Mouse (Mus musculus): ENCODE measurements around the gene Rasgef1c.

Rasgef1c gene

DNA sequence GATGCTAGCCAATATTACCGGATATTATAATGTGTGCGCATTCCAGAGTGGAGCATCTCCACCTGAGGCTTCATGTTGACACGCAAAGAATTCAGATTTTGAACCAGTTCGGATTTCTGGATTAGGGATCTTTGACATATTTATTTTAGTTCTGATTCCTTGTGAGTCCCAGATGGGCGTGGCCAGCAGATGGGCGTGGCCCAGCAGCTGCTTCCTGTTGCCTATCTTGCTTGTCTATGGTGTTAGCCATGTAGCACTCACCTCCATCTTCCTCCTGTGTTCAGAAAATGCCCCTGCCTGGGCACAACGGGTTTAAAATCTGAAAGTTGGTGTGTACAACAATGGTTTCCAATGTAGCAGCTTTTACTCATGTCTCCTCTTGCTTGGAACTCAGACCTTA, 24.5 kb downstream of the Rasgef1c start:
- peak; percentile 11 for DNase-seq (ENCODE audit: low spot score)

DNA sequence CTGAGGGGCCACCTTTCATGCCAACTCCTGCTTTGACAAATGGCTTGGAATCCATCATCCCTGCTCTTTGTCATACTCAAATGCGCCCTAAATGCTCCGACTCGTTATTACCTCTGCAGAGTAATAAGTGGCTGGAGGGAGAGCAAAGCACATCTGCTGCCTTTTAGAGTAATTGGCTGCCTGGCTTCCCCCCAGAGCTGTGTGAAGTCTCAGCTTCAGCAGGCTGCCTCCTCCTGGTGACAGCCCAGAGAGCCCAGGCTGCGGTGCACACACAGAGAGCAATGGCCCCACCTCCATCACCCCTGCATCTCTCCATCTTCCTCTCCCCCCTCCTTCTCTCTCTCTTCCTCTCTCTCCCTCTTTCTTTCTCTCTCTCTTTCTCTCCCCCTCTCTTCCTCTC, 25.5 kb downstream of the Rasgef1c start:
- no peak for DNase-seq (ENCODE audit: low spot score)

DNA sequence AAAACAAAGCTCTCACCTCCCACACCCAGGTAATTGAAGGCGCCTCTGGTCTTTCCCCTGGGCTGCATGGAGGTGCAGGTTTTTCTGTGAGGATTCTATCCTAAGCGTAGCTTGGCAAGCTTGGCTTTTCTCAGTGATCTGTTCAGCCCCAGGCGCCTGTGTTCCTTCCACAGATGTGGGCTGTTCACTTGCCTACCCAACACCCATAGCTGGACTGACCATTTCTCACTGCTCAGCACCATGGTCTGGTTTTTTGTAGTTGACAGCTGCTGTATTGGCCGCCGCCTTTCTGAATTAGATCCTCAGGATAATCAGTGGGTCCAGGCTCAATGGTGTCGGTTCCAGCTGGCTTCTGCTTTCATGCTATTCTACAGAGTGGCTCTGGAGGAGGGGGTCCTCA, 26.0 kb downstream of the Rasgef1c start:
- DNase-seq (ENCODE audit: low spot score) = no peak

DNA sequence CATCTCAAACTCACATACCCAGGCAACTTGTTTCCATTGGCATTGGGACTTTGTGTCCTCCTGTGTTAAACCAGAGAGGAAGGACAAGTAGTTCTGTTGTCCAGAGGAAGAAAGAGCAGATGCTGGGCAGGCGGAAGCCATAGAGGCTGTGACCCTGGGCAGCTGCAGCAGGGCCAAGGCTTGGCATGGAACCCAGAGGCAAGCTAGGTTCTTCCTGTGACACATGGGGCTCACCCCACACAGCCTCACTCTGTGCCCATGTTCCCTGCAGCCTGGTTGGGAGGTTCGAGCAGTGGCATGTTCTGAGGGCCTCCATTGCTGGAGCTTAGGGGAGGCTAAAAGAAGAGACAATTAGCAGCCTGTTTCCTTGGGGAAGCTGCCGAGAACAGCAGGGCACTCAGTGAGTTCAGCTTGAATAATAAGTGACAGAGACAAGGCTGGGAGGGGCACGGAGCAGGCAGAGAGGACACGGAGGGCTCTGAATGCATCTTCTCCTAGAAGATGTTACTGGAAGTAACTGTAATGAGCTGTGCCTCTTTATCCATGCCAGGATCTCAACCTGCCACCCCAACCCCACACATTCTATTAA, 29.5 kb downstream of the Rasgef1c start:
- DNase-seq (ENCODE audit: low spot score) = no peak

DNA sequence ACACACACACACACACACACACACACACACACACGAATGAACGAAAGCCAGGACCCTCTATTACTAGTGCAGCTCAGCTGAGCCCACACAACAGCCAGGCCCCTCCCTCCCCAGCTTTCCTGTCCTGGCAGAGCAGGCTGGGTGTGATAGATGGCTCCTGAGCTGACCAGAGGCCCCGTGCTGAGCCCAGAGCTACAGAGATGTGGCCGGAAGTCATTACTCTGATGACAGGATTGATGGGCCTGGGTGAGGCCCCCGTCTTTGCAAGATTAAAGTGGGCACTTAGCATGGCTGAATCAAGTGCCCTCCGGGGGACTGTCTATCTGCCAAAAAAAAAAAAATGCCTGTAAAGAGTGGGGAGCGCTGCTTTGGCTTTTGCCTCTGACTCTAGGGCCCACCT, 30.2 kb downstream of the Rasgef1c start:
- no peak for DNase-seq (ENCODE audit: low spot score)

DNA sequence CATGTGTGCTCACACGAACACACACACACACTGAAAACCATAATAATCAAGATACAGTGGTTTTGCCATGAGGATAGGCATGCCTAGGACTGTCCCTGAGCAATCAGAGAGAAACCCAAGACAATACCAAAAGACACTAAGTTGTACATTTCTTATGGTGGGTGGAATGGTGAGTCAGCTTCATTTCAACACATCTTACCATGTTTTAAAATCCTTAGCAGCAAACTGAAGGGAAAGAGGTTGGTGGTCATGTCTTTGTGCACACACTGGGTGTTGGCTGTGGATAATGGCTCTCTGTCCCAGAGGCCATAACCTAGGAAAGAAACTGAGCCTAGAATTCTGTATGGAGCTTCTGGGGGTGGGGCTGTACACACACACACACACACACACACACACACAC, 32.2 kb downstream of the Rasgef1c start:
- DNase-seq (ENCODE audit: low spot score) = no peak

DNA sequence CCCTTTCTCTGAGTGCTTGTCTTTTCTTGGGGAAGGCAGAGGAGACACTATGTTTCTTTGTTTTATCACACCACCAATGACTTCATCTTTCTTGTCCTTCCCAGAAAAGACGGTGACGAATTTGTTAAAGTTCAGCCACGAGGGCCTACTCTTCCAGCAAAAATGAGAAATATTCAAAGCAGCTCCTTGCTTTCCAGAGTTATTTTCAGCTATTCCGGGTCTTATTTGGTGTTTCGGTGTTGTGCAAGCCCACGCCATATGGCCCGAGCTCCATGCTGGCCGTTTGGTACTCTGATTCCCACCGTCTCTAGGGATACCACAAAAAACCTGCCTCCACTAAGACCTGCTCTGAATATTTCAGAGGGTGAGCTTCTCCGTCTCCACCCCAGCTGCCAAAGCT, 32.7 kb downstream of the Rasgef1c start:
- DNase-seq (ENCODE audit: low spot score) = no peak

DNA sequence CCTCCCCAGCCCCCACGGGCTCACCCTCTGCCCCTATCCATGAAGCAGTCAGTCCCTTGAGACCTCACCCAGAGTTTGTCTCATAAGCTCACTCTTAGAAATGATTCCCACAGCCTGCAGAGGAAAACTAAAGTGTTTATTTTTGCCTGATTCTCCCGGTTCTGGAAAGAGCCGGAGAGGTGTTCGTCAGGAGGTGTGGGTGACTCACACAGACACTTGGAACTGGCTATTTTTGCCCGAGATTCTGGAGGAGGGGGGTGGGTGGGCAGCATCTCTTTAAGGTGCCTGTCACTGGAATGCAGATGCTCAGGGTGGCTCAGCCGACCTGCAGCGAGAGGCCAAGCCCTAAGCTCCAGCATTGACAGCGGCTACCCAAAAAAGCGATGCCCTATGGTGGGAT, 34.8 kb downstream of the Rasgef1c start:
- no peak for DNase-seq (ENCODE audit: low spot score)

DNA sequence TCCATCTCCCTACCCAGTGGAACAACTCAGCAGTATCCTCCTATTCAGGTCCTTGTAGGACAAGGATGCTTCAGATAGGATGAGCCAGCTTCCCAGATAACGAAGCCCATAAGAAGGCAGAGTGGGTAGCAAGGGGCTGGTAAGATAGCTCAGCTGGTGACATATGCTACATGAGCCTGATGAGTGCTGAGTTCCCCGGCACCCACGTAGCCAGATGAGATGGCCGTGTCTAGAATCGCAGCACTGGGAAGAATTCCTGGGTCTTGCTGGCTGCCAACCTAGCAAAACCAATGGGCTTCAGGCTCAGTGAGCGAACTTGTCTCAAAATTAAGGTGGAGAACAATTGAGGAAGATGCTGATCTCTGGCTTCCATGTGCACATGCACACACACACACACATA, 36.1 kb downstream of the Rasgef1c start:
- no peak for DNase-seq (ENCODE audit: low spot score)

DNA sequence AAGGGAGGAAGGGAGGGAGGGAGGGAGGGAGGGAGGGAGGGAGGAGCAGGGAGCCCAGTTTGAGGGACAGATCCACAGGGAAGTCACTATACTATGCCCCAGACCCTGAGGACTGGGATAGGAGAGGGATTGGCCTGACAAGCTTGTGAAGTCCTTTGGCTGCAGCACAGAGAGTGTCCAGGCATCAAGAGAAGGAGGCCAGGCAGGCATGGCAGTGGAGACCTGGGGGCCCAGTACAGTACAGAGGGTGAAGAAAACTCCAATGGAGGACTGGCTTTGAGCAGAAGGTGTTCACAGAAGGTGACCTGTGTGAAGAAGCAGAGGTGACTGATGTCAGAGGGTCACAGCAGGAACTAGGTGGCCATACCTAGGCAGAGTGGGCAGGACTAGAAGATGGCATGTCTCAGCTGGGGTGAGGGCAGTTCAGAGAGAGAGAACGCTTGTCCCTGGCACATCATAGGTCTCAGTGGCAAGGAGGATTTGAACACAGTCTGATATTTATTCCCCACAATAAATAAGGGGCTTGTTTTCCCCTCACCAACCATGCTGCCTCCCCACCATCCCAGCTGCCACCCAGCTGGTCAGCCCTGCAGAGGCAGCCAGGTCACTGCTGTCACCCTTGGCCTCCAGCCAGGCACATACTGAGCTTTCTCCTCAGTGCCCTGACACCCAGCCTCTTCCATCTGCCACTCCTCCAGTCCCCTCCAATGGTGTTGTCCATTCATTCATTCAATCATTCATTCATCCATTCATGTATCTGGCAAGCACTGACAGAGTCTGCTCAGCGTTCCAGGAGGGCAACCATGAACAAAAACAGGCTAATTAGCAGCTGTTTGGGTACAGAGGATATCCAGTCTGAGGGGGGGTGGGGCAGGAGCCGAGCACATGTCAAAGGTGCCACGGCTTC, 36.9 kb downstream of the Rasgef1c start:
- no peak for DNase-seq (ENCODE audit: low spot score)

DNA sequence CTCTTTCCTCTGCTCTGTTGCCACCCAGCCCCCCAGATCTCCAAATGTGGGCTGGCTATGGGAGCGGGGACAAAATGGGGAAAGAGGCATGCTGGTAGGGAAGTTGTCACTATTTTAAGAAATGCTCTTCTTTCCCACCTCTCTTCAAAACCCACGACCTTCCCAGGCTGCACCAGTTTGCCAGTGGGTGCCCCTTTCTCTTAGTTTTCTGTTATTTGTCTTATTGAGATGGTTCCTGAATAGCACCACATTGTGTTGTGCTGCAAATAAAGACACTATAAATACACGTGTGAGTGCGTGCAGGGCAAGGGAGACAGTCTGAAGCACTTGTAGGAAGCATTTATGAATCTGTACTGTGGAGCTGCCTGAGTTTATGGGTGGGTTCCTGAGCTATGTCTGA, 41.2 kb downstream of the Rasgef1c start:
- no peak for DNase-seq (ENCODE audit: low spot score)

DNA sequence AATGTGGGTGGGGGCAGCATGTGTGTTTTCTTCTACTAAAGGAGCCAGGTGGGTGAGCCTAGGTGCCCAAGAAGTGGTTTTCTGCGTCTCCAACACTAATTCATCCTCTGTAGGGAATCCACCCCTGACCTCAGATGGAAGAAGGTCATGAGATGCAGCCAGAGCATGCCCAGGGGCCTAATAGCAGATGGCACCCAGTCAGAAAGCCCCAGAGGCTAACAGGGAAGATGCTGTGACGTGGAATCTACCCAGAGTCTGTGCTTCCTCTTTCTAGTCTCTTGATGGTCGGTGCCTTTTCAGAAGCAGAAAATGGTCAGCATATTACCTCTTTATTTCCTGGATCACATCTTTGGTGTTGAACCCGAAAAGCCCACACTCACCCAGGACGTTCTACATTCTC, 42.3 kb downstream of the Rasgef1c start:
- DNase-seq (ENCODE audit: low spot score) = no peak

DNA sequence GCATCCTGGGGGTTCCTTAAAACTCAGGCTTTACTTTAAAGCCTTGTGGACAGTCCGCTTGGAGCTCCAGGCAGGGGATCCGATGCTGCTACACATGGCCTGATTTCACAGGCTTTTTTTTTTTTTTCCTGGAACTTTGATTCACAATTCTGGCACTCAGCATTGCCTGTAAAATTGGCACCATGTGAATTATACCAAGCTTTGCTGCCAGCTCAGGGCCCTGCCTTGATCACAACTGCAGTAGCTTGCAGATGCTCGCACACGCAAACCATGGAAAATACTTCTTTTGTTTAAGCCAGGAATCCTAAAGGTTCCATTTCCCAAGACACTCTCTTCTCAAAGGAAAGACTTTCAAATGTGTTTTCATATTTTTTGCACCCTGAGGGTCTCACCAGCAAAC, 44.1 kb downstream of the Rasgef1c start:
- DNase-seq (ENCODE audit: low spot score) = no peak

DNA sequence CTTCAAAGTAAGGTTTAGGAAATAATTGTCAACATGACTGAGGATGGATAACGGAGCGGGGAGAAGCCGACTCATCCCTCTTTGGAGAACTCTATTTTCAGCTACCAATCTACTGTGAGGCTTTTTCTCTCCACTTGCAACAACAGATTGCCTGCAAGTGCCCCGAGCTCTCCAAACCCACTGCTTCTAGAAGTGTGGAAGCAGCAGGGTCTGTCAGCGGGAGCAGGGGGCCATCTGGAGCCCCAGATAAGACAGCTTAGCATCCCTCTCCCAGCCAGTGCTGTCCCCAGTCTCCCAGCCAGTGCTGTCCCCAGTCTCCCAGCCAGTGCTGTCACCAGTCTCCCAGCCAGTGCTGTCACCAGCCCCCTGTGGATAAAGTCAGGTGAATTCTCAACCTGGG, 48.2 kb downstream of the Rasgef1c start:
- no peak for DNase-seq (ENCODE audit: low spot score)

DNA sequence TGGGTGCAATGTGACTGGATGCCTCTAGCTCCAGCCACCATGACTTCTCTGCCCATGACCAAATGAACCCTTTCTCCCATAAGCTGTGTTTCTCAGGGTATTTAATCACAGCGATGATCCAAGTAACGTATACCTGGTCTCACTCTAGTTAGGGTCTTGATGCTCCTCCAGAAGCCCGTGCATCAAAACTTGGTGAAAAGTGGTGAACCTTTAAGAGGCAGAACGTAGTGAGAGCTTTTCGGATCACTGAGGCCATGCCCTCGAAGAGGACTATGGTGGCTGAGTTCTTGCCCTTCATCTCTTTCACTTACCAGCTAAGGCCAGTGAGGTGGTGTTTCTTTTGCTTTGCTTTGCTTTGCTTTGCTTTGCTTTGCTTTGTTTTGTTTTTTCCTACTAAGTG, 52.0 kb downstream of the Rasgef1c start:
- DNase-seq (ENCODE audit: low spot score) = no peak

DNA sequence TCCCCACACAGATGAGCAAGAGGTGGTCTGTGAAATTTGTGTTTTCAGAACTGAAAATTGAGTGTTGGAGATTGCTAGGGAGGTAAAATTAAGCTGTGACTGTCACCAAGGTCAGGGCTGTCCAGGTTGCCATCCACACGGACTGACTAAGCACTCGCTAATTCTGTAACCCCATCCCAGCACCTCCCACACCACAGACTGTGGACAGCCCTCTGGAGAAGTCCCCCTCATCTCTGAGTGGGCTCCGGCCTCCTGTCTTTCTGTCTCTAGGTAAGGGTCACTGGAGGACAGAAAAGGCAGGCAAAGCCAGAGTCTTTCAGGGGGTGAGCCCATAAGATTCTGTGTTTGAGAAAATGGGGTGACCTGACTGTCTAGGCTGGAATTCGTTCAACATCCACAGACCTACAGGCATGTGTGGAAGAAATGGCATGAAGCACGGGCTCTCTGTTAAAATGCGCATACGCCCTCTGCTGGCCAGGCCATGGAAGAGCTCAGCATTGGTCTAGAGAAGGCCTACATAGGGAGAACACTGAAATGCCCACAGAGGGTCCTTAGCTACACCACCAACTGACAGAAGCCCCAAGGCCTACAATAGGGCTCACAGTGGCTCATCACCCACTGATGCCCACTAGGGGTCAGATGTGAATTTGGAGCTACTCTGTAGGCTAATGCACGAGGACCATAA, 54.1 kb downstream of the Rasgef1c start:
- peak; percentile 48 for DNase-seq (ENCODE audit: low spot score)

DNA sequence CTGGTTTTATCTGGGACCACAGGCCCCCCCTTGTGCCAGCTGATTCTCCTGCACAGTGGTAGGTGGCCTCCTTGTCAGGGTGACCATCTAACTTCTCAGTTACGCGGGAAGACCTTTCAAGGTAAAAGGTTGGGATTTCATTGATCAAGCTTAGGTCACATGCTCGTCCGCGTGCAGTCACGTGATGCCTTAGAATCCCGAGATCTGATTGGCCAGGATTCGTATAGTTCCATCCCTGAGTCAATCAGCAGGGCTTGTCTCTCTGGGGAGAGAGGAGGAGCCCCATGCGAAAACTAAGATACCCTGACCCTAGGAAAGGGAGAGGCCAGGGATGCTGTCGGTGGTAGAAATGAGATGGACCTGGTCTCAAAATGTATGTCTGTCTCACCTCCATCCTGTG, 56.4 kb downstream of the Rasgef1c start:
- no peak for DNase-seq (ENCODE audit: low spot score)

DNA sequence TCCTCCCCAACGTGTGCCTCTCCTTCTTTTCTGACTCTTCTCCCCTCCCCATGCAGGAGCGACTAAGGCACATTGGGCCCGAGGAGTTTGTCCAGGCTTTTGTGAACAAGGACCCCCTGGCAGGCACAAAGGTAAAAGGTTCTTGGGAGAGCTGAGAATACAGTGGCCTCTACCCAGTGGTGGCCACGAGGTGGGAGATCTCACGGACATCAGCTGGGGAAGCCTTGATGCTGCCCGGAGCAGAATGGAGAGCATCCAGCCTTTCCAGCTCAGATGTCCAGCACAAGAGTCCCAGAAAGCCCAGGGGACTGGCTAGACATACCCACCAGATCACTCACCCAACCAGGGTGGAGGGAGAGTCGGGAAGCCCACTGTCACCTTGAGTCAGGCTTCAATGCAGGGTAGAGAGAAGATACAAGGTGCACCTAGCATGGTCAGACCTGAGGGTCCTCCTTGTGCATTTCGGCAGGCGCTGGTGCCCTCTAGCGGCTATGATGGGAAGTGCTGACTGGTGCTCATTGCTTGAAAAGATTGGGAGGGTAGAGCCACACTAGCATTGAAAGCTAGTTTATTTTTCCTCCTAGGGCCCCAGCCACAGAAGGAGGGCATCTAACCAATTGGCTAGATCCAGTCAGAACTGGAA, 59.6 kb downstream of the Rasgef1c start:
- peak; percentile 66 for DNase-seq (ENCODE audit: low spot score)

DNA sequence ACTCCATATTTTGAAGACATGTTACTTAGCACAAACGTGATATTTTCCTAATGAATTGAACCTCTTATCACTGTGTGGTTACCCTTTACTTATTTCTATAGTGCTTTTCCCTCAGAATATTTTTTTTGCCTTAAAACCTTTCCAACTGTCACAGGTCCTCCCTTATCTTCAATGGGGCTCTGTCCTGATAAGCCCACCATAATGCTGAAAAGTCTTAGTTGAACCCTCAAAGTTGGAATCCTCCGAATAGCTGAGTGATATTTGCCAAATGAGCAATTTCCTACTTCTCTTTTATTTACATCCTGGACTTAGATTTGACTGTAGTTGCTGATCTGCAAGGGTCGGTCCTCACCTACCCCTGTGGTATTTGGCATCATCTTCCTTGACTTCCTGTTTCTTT, 63.7 kb downstream of the Rasgef1c start:
- no peak for DNase-seq (ENCODE audit: low spot score)

DNA sequence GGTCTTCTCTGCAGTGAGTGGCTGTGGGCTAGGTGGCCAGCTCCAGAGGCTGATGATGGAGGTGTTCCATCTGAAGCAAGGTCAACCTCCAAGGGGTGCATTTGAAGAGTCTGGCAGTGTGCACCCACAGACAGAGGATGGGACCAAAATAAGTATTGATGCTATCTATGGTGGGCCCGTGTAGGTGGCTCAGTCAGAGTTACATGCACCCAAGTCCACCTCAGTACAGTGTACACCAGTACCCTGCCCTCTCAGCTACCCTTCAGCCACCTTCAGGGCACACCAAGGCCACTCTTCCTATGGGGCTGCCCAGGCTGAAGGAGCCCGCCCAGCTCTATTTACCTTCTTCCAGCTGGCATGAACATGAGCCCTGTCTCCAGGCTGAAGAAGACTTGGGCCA, 68.1 kb downstream of the Rasgef1c start:
- no peak for DNase-seq (ENCODE audit: low spot score)

DNA sequence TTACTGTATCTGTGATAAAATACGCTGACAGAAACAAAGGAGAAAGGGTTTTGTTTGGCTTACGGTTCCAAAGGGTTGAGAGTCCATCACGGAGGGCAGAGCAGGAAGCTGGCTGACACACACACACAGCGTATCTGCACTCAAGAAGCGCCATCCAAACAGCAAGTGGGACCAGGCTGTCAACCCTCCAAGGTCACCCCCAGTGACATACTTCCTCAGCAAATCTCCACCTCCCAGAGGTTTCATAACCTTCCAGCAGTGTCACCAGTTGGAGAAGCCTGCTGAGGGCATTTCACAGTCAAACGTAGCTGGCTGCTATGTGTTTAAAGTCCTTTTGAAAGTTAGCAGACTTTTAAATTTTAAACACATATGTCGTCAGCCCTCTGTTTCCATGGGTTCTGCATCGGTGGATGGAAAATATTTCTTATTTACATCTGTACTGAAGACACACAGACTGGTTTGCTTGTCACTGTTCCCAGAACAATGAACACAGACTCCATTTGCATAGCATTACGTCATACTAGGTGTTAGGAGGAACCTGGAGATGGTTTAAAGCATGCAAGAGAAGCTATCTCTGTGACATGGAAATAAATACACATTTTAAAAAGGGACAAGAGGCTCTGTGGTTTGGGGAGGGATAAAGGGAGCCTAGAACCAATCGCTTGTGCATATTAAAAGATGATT, 72.2 kb downstream of the Rasgef1c start:
- no peak for DNase-seq (ENCODE audit: low spot score)

DNA sequence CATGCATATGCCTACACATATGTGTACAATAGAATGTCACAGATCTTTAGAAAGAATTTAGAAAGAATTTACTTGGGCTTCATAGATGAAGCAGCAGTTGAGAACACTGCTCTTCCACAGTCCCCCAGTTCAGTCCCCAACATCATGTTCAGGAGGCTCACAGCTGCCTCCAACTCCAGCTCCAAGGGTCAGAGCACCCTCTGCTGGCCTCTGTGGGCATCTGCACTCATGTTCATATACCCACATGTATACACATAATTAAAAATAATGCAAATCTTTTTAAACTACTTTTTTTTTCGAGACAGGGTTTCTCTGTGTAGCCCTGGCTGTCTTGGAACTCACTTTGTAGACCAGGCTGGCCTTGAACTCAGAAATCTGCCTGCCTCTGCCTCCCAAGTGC, 73.0 kb downstream of the Rasgef1c start:
- no peak for DNase-seq (ENCODE audit: low spot score)
